Mouse (Mus musculus) thymus, adult 2 months (tissue): ENCODE measurements around the gene Golga7b. TPM values are rescaled to one million over a fixed set of nuclear protein-coding genes. Genes with fewer than 3 reads are reported as not detected.

Source experiments
- DNase-seq: peaks from one replicate; pipeline ENCODE4 v3.0.0; 2021
- H3K27ac ChIP-seq: fragments of 200-500 bp; 2 replicates; pipeline ENCODE4 v1.5.1; 2012; ENCODE audit warnings: low read length, control low read depth; ENCODE audit not compliant: control insufficient read depth, insufficient read depth
- H3K27me3 ChIP-seq: fragments of 200-500 bp; 2 replicates; pipeline ENCODE4 v1.6.1; 2012; ENCODE audit warnings: mild to moderate bottlenecking, low read length, moderate library complexity, mixed read lengths; ENCODE audit not compliant: control insufficient read depth, insufficient read depth
- H3K36me3 ChIP-seq: fragments of 200-500 bp; 2 replicates; pipeline ENCODE4 v1.6.1; 2012; ENCODE audit warnings: mild to moderate bottlenecking, low read length, moderate library complexity; ENCODE audit not compliant: control insufficient read depth, insufficient read depth
- H3K4me1 ChIP-seq: fragments of 200-500 bp; replicated peaks from 2 replicates; pipeline ENCODE4 v1.6.1; 2012; ENCODE audit warnings: low read length; ENCODE audit not compliant: control insufficient read depth, insufficient read depth
- H3K4me3 ChIP-seq: fragments of 200-500 bp; 2 replicates; pipeline ENCODE4 v1.5.1; 2012; ENCODE audit warnings: mild to moderate bottlenecking, low read length, control low read depth, moderate library complexity; ENCODE audit not compliant: control insufficient read depth, insufficient read depth
- CTCF ChIP-seq: fragments of 200-500 bp; IDR thresholded peaks from 2 replicates; pipeline ENCODE4 v1.5.1; 2012; ENCODE audit warnings: mild to moderate bottlenecking, control low read depth, low read length, moderate library complexity, borderline replicate concordance; ENCODE audit not compliant: control insufficient read depth, poor library complexity, insufficient read depth; ENCODE audit errors: extremely low read depth
- POLR2A ChIP-seq: fragments of 200-500 bp; IDR thresholded peaks from 2 replicates; pipeline ENCODE4 v1.6.1; 2012; ENCODE audit warnings: mild to moderate bottlenecking, low read length, control low read depth, moderate library complexity; ENCODE audit not compliant: control insufficient read depth, poor library complexity, insufficient read depth; ENCODE audit errors: extremely low read depth
- WGBS: fragments of 180-500 bp; shearing (Covaris S2); methylation state at CpG from one replicate; pipeline ENCODE4 v1.1.7; 2018; 5-methylcytosine and 5-hydroxymethylcytosine counted together
- polyA plus RNA-seq: library from polyadenylated mRNA; depleted of rRNA; stranded (reverse); fragments of >200 nt; gene quantifications from 2 replicates; pipeline ENCODE4 v1.2.3, GENCODE M21; 2012

The Golga7b gene
- polyA plus RNA-seq, 1 experiment, result 0.84 TPM

DNA sequence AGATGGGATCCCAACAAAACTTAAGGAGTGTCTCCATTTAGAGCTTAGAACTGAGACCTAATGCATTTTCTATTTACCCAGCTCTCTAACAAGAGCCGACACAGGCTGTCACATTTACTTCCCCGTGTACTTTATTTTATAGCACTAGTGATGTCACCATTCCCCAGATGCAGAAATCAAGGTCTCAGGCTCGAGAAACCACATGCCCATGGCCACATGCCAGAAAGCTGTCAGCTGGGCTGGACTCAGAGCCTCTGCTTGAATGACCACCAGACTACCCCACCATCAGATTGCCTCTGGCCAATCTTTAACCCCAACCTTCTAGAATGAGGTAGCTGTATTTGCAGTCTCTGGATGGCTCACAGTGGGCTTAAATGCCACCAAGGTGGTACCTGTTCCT, 4.0 kb upstream of the Golga7b start:
- no peak for TF ChIP-seq CTCF
- TF ChIP-seq POLR2A, result no peak
- Histone ChIP-seq H3K4me3 (no peak overlapping the region), H3K27ac (no peak overlapping the region), H3K36me3 (no peaks in the 10 kb centered on the region), H3K27me3 (no peaks in the 10 kb centered on the region), H3K4me1 (no peaks in the 10 kb centered on the region)
- WGBS, result 42% methylated on average over 3 of the region's 3 CpGs
- DNase-seq, result no peak

DNA sequence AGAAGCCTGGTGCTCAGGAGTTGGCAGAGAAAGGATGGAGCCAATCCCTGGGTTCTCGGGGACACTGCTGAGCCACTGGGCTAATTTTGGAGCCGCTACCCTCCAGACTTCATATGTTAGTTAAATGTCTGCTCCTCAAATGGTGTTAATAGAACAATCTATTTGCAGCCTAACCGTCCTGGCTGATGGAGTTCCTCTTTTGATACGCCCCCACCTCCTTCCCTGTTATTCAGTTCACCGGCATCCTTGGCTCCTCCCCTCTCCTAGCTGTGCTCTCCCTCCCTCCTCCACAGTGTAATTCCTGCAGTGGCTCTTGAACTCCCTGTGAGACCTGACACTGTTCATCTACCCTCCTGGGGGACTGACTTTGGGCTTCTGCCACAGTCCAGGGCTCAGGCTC, 748 bp upstream of the Golga7b start:
- H3K27me3 ChIP-seq, result no peaks in the 10 kb centered on the region
- H3K4me1 ChIP-seq, result no peaks in the 10 kb centered on the region
- 15% methylated on average over 5 of the region's 5 CpGs for WGBS
- H3K36me3 ChIP-seq, result no peaks in the 10 kb centered on the region
- no peak for TF ChIP-seq CTCF
- no peak for TF ChIP-seq POLR2A
- no peak for DNase-seq
- H3K27ac ChIP-seq, result no peak overlapping the region
- H3K4me3 ChIP-seq, result no peak overlapping the region

DNA sequence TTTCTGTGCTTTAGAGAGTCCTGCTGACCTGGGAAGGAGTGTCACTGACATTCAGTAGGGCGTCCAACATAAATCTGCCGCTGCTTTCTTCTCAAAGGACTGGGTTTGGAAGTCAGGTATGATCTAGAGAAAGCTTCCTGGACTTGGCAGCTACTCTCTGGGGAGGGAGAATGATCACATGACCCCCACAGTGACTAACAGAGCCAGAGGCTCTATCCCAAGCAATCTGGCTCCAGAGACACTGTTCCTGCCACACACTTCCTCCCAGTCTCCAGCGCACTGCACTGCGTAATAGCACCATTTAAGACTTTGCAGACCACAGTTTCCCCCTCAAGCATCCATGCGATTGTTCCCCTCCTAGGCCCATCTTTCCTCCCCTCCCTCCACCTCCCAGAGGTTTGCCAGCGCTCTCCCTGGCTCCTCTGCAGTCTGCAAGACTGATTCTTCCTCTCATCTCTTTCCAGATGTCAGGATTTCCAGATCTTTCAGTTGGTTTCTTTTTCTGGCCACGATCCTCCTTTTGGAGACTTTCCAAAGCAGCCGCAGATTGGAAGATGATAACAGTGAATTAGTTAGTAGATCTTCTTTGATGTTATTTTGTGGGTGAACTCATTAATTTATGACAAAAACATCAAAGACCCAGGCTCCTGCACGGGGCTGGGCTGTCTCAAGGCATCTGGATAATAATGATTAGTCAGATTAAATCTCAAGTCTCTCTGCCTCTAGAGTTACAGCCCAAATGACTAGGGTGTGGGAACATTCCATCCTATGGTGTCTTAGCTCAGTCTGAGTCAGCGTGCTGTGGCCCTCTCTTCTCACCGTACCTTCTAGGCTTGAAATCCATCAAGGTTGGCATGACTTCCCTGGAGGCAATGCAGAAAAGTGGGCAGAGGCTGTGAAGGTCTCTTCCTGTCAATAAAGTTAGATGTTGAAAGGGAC, 2.9 kb downstream of the Golga7b start:
- 58% methylated on average over 11 of the region's 11 CpGs for WGBS

DNA sequence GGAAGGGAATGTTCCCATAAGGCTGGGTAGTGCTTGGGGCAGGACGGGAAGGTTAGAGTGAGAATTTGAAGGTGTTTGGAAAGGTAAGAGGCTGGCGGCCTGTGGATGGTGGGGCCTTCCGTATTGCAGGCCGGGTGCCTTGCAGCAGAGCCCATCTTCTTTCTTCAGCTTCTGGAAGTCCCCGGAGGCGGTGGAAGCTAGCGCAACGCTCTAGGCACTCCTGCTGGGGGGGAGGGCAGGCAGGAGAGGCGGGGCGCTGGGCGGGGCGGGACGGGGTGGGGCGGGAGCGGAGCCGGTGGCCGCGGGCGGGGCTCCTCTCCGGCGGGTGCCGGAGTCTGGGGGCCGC, 8.0 kb downstream of the Golga7b start:
- Histone ChIP-seq H3K36me3 (no peaks in the 10 kb centered on the region), H3K4me1 (no peaks in the 10 kb centered on the region), H3K27ac (no peak overlapping the region), H3K27me3 (no peaks in the 10 kb centered on the region; the same call in 1 of the 2 replicates), H3K4me3 (no peak overlapping the region)
- no peak for DNase-seq
- no peak for TF ChIP-seq POLR2A
- TF ChIP-seq CTCF, result no peak
- 4% methylated on average over 22 of the region's 23 CpGs for WGBS

More for the DNA sequence above, 2.9 kb downstream of the Golga7b start:
- Histone ChIP-seq H3K27me3 (no peaks in the 10 kb centered on the region; the same call in 1 of the 2 replicates), H3K4me3 (no peak overlapping the region), H3K4me1 (no peaks in the 10 kb centered on the region), H3K27ac (no peak overlapping the region), H3K36me3 (no peaks in the 10 kb centered on the region)
- TF ChIP-seq POLR2A (no peak), CTCF (no peak)
- DNase-seq, result no peak

DNA sequence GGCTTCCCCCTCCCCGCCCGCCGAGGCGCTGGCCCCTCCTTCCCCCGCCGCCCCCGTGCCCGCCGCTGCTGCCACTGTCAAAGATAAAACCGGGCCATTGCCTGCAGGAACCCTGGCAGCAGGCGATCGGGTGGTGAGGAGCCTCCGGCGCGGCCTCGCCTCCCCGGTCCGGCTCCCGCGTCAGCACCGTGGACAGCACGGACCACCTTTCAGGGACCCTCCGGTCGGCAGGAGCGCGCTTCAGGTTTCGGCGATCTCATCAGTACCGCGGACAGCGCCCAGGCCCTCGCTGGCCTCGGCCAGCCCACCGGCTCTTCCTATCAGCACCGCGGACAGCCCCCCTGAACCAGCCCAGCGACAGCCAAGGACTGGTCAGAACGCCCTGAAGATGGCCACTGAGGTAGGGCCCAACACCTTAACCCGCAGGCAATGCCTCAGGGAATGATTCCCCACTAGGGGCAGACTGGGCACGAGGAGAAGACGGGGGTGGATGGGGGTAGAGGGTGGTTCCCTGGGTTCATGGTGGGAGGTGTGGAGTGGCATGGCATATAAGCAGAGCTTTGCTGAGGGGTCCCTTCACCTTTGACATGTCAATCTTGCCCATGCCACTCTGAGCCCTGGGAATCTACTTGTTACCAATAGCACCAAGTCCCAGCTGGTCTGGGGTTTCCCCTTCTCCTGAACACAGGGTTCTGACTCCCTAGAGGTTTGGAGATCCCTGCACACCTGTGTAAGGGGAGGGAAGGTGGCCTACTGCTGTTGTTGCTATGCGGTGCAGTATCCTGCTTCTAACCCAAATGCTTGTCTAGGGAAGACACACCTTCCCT, 8.6 kb downstream of the Golga7b start:
- no peak overlapping the region for H3K4me3 ChIP-seq
- no peaks in the 10 kb centered on the region; the same call in 1 of the 2 replicates for H3K27me3 ChIP-seq
- no peak overlapping the region for H3K27ac ChIP-seq
- no peaks in the 10 kb centered on the region for H3K36me3 ChIP-seq
- WGBS, result 6% methylated on average over 37 of the region's 42 CpGs
- H3K4me1 ChIP-seq, result no peaks in the 10 kb centered on the region
- TF ChIP-seq CTCF (0 out of 2 replicates have a peak, but pooled peaks have one; percentile 37), POLR2A (no peak)
- DNase-seq, result peak; percentile 55

DNA sequence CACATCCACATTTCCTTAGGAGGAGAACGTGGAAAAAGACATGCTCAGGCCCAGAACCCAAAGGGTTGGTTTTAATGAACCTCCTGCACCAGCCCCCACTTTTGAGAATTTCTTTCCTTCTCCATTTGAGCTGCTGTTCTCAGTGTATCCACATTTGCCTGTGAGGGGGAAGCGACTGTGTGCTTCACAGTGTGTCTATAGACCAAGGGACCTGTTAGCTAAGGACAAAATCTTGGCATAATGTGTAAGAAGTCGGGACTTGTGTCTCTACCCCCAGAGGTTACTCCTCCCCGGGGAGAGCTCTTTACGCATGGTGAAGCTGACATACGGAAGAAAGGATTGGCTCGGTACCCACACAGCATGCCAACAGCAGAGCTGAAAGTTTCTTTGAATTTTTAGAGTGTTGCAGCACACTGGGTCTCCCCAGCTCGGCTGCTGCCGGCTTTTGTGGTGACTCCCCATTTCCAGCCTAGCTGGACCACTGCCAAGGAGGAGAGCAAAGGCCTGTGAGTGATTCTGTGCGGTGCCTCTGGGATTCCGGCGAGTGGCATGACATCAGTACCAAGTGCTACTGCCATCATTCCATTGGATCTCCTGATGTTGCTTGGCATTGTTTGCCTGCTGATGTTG, 9.4 kb downstream of the Golga7b start:
- DNase-seq, result no peak
- Histone ChIP-seq H3K4me1 (no peaks in the 10 kb centered on the region), H3K36me3 (no peaks in the 10 kb centered on the region), H3K27ac (no peak overlapping the region), H3K27me3 (no peaks in the 10 kb centered on the region; the same call in 1 of the 2 replicates), H3K4me3 (no peak overlapping the region)
- TF ChIP-seq POLR2A (no peak), CTCF (no peak)
- 87% methylated on average over 12 of the region's 12 CpGs for WGBS
